Mouse (Mus musculus): ENCODE data around the gene Slc25a40.

Slc25a40 gene

DNA sequence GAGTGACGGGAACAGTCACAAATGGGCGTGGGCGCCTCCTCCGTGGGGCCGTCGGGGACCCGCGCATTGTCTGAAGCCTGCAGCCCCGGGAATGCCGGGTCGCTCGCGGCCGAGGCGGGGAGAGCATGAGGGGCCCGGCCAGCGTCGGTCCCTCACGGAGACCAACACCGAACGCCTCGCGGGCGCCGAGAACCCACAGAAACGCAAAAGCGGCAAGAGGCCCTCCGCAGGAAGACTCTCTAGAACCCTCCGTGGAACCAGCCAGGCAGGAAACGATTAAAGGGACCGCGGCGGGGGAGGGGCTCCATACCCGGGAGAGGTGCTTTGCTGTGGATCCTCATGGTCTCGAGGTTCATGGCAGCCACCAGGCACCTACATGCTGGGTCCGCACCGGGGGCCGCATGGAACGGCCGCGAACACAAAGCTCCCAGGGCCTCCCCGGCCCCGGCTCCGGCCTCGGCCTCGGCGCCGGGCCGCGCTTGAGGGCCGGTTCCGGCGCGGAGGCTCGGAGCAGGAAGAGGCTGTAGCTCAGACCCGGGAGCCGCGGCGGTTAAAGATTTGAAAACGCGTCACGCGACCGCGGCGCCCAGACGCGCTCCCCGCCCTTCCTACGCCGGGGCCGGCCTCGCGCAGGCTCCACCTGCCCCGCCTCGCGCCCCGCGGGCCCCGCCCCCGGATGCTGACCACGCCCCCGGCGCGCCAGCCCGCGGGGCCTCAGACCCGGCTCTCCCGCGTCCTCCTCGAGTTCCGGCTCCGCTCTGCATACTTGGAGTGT is at the start of gene Slc25a40, which contains the start of gene Dbf4:
Gene Slc25a40, plus strand, starts transcription at position 694 of the 775 bp plus-strand sequence.
Gene Dbf4, minus strand, starts transcription at position 560 of the 775 bp plus-strand sequence.
- peak; percentile 89 for DNase-seq (ENCODE audit: low spot score)

DNA sequence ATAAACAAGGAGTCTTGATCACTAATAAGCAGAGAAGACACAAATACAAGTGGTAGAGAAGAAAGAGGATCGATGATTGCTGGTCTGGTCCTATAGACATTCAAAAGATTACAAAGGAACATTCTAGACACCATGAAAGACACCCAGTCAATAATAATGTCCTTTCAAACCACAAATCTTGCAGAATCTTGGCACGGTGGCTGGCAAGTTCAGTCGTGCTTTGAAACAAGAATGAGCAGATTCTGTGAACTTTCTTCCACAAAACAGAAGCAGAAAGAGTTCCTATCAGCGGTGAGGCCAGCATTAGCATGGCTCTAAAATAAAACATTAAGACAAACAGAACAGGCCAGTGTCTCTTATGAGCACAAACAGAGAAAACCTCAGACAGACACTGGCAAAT is 49.2 kb upstream of the Slc25a40 start:
- DNase-seq (ENCODE audit: low spot score) = peak; percentile 56

DNA sequence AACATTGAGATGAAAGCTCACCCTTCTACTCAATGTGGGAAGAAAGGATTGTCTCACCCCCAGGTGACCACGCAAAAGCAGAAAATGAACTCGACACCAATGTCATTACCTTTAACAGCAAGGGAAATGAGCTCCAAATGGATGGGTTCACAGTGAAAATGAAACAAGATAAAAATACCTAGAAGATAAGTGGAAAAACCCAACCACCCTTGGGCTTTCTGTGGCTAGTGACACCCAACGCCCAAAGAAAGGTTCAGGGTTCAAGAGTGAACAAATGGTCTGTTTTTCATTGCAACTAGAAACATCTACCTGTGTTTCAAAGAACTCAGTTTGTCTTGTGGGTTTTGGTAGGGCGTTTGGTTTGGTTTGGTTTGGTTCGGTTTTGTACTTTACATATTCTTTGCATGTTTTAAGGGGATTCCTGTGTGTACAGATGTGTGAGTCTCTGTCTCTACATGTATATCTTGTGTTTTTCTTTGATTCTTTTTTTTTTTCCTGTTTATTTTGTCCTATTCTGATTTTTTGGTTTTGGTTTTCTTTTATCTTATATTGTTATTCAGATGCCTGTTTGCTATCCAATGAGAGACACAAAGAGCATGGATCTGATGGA is 48.2 kb upstream of the Slc25a40 start:
- no peak for DNase-seq (ENCODE audit: low spot score)

DNA sequence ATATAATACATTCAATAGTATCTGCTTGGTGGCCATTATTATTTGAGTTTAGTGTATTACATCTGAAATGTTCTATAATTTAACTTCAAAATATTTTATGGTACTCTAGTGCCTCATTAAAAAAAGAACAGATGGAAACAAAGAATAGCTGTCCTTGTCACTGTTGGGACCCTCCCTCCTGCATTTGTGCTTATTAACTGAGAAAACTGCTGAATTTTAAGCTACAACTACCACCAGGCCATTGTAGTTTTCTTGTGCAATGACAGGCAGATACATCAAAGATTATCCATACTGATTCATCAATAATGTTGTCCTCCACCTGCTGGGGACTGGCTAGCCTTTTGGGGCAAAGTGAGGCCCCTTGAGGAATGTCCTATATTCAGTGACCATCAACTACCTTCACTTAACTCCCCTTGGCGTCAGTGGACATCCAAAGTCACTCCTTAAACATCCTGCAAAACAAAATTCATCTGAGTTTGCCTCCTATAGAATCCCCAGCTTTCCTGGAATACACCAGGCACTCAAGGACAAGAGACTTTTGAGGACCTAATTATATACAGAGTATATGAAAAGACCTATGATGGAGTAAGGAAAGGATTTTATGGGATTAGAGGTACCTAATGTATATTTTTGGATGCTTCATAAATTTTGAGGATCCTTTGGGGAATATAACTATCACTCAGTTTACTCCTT is 28.6 kb upstream of the Slc25a40 start:
- DNase-seq (ENCODE audit: low spot score) = no peak

DNA sequence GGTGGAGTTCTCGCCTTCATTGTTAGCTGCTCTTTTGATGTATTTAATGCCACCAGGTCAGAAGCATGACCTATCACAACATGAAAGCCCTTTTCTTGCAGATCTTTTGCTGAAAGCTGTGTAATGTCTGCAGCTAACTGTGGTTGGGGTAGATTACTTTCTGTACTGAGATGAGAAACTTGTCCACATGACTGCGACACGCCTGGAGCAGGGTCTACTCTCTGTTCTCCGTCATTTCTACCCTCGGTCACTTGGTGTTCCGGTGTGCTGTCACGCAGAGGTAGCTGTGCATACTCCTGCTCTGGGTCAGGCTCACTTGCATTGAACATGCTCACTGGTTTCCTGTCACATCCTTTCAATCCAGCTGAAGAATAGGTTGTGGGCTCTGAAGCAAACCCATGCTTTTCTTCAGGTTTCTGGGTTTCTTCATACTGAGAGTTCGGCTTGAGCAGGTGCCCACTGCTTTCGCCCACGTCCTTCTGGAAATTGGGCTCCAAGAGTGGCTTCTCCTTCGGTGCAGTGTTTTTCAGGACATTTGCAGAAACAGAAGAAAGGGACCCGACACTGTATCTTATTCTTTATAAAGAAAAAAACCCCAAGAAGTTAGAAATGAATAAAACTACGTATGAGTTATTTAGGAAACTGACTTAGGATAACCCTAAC is 24.9 kb upstream of the Slc25a40 start:
- no peak for DNase-seq (ENCODE audit: low spot score)

DNA sequence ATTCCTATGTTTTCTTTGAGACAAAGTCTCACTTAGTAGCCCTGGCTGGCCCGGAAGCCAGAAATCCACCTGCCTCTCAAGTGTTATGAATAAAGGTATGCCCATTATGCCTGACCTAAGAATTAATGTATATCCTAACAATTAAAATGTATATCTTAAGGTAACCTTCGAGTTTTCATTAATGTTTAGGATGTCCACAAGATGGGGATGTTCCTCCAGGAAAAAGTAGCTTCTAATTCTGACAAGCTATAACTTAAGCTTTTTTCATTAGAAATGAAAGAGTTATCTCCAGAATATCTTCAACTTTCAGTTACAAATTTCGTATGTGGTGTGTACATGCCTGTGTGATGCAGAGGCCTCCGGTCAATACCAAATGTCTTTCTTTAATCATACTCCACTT is 13.9 kb upstream of the Slc25a40 start:
- no peak for DNase-seq (ENCODE audit: low spot score)

DNA sequence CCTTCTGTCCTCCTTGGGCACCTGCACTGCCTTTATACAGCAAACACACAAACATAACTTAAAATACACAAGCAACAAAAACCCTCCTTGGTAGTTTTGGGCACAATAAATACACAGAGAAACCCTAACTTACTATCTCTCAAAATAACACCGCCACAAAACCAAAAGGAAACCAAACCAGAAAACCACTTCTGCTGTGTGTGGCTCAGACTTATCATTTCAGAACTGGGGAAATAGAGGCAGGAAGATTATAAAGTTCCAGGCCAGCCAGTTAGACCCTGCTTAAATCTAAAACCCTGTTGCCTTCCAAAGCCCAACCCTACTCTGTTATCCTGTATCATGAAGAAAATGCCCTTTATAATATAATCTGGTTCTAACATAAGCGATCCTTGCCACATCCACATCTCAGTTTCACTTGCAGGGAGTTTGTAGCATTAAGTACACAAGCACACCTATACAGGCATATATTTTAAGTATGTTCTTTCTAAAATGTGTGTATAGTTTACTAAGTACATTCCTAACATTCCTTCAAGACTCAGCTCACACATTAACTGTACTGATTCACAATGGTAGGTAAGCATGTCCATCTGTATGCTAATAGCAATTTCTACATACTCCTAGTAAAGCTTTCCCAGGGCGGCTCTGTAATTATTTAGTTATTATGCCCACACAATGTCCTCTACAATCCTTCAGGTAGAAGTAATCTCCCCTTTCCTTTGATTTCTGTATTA is 5.8 kb upstream of the Slc25a40 start:
- DNase-seq (ENCODE audit: low spot score) = no peak

DNA sequence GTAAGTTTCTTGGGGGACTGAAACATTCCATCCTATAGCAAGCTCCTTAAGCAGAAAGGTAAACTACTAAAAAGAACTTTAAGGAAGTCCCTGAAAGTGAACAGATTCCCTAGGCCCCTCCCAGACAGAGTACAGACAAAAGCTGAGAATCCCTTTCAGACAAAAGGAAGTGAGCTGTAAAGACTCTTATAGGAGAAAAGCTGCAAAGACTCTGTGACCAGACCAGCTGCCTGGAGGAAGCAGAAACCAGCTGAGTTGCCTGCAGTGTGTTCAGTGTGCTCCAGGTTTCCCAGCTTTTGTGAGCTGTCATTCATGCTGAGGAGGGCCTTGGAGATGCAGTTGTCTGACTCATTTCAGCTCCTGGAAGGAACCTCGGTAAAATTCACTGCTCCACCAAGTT is 5.2 kb upstream of the Slc25a40 start:
- no peak for DNase-seq (ENCODE audit: low spot score)

DNA sequence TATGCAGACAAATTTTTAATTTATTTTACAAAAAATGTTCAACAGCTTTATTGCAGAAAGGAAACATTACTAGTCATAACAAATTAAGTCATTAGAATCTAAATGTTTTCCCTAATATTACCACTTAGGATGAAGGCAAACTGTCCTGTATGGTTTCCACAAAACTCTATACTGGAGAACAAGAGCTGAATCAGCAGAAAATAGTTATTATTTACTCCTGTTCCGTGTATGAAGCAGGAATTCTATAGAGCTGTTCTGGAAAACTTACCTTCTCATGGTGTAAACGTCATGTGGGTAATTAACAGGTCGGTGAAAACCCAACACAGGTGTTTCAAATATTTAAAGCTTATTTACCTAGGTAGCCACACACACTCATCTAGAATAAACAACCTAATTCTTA is 1.2 kb upstream of the Slc25a40 start:
- DNase-seq (ENCODE audit: low spot score) = no peak

DNA sequence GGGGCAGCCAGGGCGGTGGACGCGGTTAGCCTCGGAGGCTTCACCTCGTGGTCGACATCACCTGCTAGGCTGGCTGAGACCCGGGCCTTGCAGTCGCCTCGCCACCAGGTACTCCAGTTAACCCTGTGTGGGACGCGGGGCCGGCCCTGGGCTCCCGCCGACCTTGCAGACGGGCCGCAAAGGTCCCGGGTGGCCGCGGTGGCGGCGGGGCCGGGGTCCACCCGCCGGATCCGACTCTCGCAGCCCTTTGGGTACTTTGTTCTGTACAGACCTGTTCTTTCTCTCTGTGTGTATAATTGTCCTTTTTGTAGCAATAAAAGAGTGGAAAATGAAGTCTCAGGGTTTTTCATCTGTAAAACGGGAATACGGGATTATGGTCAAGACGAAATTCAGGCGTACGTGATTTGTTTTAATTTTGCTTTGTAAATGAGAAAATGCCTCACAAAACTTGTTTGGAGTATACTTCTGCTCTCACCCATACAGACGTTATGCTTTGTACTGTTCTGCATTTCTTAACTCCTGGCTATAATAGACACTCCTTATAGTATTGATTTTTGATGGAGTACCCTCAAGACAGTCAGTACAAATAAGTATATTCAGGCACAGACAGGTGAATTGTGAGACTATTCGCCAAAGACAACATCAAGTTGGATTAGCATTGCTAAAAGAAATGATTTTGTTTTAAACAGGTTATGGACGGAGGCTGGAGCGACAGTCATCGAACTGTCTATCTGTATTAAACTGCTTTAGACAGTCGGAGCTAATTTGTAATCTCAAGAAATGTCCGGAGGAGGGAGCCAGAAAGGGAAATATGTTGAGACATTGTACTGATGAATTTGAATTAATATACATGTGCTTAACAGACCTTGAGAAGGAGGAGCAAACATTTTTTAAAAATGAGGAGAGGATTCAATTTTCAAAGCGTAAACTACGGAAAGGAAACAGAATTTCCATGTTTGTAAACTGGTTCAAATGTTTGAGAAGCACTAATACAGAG is 580 bp downstream of the Slc25a40 start:
- DNase-seq (ENCODE audit: low spot score) = peak; percentile 56

DNA sequence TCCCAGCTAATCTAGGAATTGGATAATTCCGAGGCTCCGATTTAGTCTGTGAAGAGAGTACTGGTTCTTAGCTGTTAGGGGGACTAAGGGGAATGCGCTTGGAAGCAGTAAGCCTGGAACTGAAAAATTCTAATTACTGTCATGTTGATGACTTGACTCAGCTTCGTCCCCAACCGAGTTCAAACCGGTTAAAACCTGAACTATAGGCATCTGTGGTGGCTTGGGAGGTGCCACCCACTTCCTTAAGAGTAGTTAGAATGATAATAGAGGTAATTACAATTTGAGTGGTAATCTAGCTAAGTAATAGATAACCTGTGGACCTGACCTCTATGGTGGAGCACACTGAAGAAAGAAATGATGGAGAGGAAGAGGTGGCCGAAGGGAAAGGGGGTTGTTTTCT is 1.5 kb downstream of the Slc25a40 start:
- DNase-seq (ENCODE audit: low spot score) = no peak

DNA sequence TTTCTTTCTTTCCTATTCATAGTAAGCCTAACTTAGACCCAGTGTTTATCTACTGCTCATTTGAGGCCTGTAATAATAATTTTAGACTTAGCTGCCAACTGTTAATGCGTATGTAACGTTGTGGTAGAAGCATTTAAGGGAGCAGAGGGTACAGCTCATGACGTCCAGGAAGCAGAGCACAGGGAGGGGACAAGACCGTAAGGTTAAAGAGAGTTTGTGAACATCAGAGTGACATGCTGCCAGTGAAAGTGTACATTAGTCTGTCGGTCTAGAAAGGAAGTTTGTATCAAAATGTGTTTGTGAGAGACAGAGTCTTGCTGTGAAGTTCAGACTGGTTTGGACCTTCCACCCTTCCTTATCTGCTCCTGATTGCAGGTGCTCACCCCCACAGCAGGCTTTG is 3.2 kb downstream of the Slc25a40 start:
- no peak for DNase-seq (ENCODE audit: low spot score)

DNA sequence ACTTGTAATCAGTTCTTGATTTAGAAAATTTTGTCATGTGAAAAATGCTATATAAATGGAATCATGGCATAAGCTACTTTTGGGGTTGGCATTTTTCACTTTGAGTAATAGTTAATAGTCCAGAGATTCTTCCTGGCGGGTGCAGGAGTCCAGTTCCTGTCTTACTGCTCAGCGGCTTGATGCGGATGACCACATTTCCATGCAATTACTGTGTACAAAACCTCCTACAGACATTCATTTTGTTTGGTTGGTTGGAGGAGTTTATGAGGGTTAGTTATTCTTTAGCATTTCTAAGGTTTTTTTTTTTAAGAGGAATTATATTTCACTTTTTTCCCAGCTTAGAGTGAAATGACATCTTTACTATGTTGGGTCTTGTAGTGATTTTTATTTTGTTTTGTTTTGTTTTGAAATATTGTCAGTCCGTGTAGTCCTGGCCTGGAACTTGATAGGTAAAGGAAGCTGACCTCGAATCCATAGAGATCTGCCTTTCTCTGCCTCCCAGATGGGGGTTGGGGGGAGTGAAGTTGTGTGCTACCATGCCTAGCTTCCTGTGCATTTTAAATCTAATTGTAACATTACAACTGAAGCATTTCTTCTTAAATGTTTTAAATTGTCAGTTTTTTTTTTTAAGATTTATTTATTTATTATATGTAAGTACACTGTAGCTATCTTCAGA is 15.0 kb downstream of the Slc25a40 start:
- no peak for DNase-seq (ENCODE audit: low spot score)

DNA sequence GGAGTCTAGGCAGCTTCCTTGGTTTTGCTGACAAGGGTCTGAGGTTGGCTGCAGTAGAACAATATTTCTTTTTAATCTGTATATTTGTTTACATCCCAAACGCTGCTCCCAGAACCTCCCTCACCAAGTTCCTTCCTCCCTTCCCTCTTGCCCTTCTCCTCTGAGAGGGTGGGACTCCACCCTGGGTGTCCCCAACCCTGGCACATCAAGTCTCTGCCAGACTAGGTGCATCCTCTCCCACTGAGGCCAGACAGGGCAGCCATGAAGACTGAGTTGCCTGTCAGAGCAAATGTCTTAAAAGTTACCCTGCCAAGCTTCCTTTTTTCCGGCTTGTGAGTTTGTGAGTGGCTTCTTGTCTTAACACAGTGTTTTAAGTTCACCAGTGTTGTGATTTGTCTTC is 16.4 kb downstream of the Slc25a40 start:
- no peak for DNase-seq (ENCODE audit: low spot score)

DNA sequence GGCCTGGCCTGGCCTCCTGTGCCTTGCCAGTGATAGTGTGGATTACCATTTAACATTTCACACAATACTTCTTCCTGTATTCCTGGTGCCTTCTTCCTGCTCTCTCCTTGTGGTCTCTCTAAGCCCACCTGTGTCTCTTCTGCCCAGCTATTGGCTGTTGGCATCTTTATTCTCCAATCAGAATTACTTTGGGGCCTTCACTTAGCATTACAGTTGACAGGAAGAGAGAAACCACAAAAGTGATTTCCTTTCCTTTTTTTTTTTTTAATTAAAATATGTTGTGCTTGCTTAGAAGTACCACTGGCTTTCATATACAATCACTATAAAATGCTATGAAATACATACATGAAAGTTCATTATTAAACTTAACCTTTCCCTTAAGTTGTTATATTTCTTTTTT is 32.9 kb downstream of the Slc25a40 start:
- DNase-seq (ENCODE audit: low spot score) = no peak

DNA sequence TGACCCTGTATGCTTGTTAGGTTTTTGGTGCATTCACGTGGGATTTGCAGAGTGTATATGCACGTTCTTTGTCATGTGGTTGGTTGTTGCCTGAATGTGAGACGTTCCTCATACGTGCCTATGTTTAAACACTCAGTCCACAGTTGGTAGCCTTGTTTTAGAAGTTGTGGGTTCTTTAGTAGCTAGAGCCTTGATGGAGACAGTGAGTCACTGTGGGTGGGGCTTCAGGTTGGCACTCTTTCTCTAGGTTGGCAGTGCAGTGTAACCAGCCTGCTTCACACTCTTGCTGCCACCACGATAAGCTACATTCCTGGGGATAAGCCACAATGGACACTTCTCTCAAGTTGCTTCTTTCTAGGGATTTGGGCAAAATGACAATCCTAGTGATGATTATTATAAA is 33.9 kb downstream of the Slc25a40 start:
- peak; percentile 67 for DNase-seq (ENCODE audit: low spot score)

DNA sequence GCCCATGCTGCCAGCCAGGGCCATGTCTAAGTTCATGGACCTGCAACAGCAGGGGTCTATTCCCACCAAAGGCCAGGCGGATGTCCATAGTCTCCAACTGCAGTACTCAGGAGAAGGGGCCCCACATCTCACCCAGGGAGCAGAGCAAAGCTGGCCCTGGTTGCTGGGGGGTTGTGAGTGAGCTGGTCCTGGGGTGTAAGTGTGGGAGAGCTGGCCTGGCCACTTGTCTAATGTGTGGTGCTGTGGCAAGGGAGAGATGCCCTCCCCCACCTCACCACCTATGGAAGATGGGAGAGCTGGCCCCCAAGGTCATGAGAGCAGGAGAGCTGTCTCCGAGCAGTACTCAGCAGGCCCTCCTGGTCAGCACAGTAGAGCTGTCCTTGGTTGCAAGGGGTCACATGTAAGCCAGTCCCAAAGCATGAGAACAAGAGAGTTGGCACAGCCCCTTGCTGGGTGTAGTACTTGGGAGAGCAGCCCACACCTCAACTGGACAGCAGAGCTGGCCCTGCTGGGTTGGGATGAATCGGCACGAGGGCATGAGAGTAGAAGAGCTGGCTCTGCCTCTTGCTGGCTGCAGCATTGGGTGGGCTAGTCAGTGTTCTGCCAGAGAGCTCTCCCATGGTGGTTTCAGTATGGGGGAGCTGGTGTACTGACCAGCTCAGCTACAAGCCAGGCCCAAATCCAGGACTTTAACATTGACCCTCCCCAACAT is 65.5 kb downstream of the Slc25a40 start:
- DNase-seq (ENCODE audit: low spot score) = no peak

DNA sequence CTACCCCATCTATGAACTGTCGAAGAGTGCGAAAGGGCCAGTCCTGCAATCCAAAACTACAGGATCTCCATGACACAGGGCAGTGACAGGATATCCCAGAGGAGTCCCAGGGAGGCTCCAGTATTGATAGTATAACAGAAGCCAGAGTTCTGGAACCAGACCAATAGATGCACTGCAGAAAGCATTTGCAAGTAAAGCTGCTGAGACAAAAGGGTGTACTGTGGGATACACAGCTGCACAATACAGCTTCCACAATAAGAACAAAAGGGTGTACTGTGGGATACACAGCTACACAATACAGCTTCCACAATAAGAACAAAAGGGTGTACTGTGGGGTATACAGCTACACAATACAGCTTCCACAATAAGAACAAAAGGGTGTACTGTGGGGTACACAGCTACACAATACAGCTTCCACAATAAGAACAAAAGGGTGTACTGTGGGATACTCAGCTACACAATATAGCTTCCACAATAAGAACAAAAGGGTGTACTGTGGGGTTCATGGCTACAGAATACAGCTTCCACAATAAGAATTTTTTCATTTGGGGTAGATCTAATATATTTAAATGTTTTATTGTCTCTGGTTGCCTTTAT is 66.1 kb downstream of the Slc25a40 start:
- DNase-seq (ENCODE audit: low spot score) = no peak

All from adipocyte (in vitro differentiated cells).